Mouse (Mus musculus): ENCODE results near the gene Ifrd1. TPM values are rescaled to one million over a fixed set of nuclear protein-coding genes. Genes with fewer than 3 reads are reported as not detected.
A peak's percentile ranks its signal among the peaks of the same experiment; 100 is the strongest.

The Ifrd1 gene
- polyA plus RNA-seq, 1 experiment from 2014 or later: 103 TPM

MicroRNA genes within 50 kb of the gene (microRNA counts, 519-probe panel; counts per million panel counts)
- microRNA mmu-miR-1938: 32.2 counts per million

Small RNAs within 50 kb of the gene (microRNA-seq; reads per million reads assigned to microRNA genes)
- gene Mir1938 (ENCODE audit: borderline number of aligned reads): 1.1 reads per million, percentile 15 among the genes with 10 or more reads in this experiment

Other genes with a start within 250 kb of the Ifrd1 start
- 35.5 and 36.4 TPM in 2 replicates for gene Arl4a, start 210.5 kb downstream of the Ifrd1 start, polyA plus RNA-seq (2014; fragmentation: Nextera tagmentation; extraction: Ambion mirVana)
- 2.3 TPM in 2 replicates for gene Scin, start 114.3 kb downstream of the Ifrd1 start, polyA plus RNA-seq (2014; fragmentation: Nextera tagmentation; extraction: Ambion mirVana)
- 21.4 and 23.9 TPM in 2 replicates for gene Lsmem1, start 49.0 kb downstream of the Ifrd1 start, polyA plus RNA-seq (2014; fragmentation: Nextera tagmentation; extraction: Ambion mirVana)
- 32.4 and 35.8 TPM in 2 replicates for gene Zfp277, start 197.4 kb upstream of the Ifrd1 start, polyA plus RNA-seq (2014; fragmentation: Nextera tagmentation; extraction: Ambion mirVana)
- 6.1 and 8.1 TPM in 2 replicates for gene Dock4, start 197.4 kb upstream of the Ifrd1 start, polyA plus RNA-seq (2014; fragmentation: Nextera tagmentation; extraction: Ambion mirVana)